Mouse (Mus musculus) adrenal gland, adult 18-20 months (tissue): ENCODE data around the gene H13. TPM values are rescaled to one million over a fixed set of nuclear protein-coding genes. Genes with fewer than 3 reads are reported as not detected.

Experiments
- DNase-seq, 2 experiments: peaks; one replicate each; pipeline ENCODE4 v3.0.0; 2021 to 2022; ENCODE audit warnings: low spot score in 2 of 2
- total RNA-seq, 2 experiments: library from RNA; stranded (reverse); gene quantifications; 1 replicate in 1 of 2; 2 replicates in 1 of 2; pipeline ENCODE4 v1.2.3; 2021

H13 gene
- total RNA-seq, 2 experiments from 2014 or later: 151 to 170 TPM

DNA sequence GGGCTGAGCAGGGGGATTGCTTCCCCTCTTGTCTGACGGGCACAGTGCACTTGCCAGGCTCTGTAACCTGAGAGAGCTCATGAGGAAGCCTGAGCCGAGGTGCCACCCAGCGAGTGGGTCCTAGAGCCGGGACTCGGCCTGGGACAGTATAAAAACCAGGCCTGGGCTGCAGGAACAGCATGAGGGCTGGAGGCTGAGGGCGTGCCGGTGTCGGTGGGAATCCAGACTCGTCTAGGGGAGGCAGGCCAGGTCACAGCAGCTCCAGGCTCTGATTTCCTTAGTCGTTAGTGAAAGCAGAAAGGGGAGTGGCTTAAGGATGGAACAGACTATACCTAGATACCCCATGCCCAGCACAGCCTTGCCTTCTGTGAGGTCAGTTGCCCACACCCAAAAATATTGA, 26.8 kb downstream of the H13 start:
- DNase-seq: no peak

DNA sequence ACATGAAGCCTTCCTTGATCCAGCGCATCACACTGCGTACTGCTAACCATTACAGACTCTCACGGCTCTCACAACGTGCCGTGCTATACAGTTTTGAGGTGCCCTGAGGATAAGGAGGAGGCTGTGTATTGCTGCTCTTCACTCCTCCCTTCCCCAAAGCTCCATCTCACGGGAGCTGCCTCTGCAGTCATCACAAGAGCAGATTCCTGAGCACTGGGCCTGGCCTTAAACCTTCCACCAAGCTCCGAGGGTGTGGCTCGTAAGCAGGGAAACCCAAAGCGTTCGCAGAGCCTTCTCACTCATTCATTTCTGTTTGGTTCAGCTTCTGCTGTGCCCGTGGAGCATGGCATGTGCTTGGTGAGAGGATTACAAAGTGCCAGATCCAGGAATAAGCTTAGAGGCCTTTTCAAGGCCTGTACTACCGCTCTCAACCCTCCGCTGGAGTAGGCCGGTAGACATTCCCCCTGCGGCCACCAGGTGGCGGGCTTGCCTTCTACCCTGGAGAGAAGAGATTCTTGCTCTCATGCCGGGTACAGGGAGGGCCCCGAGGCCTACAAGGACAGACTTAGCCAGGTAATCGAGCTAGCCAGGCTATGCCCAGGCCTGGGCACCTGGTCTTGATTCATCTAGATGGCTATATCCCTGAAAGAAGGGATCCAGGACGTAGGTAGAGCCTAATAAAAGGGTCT, 27.4 kb downstream of the H13 start:
- peak; percentile 93 to 95 for DNase-seq

DNA sequence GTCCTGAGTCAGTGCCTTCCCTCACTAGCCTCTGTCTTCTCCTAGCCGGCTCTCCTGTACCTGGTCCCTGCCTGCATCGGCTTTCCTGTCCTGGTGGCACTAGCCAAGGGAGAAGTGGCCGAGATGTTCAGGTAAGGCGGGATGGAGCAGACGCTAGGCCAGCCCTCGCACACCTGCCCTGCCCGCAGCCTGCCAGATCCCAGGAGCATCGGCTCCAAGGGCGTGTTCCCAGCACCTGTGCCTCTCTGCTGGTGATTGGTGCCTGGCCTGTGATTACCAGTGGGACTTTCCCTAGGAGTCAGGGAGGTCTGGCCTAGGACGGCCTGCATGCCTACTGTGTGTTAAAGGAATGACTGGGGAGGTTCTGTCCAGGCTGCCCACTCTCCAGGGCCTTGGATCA, 30.9 kb downstream of the H13 start:
- no peak for DNase-seq

DNA sequence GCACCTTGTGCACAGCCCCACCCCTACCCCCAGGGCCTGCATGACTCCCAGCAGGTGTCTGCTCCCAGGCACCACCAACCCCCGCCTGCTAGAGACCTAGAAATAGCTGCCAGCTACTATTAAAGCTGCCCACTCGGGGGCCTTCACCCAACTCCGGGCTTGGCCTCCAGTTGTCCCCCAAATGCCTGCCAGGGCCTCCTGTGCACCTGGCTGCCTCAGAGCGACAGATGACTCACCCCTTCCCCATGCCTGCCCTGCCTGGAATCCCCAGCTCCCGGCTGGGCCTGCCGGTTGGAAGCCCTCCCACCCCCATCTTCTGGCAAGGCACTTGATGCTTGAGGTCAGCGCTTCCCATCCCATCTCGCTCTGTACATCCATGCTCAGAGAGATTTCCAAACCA, 31.5 kb downstream of the H13 start:
- no peak for DNase-seq

GRCm38 (mm10) chr2:152703596-152704255, 34.5 kb downstream of the H13 start:
- no peak for DNase-seq

GRCm38 (mm10) chr2:152704256-152704605, 35.0 kb downstream of the H13 start:
- no peak for DNase-seq

DNA sequence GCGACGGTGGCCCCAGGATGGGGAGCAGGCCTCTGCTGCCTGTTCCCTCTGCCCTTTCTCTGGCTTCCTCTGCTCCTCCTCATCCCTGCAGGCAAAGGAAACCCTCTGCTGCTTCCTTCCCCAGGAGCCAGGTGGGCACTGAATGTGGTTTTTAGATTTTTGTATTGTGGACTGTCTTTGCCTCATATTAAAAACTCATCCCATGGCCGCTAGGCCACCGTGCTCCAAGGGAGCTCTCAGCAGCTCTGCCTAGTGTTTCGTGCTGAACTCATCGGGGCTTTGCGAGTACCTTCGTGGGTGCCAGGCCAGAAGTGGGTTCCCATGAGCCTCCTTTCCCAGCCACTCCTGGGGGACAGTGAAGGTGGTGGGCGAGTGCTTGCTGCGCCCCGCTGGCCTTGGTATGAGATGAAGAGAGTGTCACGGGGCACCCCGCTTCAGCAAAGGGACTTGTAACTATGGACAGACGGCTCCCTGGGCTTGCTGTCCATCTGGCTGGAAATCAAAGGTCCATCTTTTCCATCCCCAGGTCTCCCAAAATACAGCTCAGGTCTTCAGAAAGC, 35.6 kb downstream of the H13 start:
- no peak for DNase-seq

GRCm38 (mm10) chr2:152705993-152706571, 36.8 kb downstream of the H13 start:
- peak in 1 of 2 experiments; percentile 60 for DNase-seq

DNA sequence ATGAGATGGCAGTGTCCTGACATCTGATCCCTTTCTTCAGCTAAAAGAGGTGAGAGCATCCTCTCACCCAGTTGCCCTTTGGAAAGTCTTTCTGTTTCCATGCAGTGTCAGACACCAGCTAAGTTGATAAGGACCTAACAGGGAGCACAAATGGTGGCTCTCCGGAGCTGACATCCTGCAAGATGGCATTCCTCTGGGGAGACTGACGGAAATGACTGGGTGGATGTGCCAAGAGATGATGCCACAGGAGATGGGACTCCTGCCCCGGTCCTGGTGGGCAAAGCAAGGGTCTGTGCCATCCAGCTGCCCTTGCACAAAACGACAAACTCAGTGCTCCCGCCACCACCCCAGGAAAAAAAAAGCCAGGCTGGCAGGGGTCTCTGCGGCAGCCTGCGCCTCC, 37.9 kb downstream of the H13 start:
- no peak for DNase-seq

DNA sequence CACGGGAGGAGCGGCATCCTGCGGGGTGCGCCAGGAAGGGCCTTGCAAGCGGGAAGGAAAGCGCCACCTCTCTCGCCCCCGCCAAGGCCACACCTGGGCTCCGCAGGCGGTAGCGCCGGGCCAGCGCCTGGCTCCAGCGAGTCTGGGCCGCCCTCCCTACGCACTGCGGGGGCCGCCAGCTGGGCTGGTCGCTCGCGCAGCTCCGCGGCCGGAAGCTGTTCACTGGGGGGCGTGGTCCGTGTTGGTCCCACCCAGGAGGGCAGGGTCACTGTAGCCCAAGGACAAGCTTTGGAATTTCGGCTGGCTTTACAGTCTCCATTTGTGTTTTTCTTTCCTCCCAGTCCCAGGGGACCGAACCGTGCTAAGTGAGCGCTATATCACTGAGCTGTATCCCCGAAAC, 38.4 kb downstream of the H13 start:
- DNase-seq: peak; percentile 86 to 88

DNA sequence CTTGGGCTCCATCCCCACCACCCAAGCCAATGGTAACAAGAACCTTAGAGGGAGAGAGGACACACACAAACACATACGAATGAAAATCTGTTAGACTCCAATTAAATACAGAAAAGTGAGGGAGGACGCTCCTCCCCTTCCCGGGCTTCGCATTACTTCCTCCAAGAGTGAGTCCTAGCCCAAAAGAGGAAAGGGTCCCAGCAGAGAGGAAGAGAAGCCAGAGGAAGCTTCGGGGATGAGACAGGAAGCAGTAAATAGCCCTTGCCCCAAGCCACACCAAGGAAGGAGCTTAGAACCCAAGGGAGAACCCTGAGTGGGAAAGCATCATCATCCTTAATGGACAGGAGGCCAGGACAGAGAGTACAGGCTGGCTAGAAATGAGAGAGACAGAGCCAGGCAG, 39.8 kb downstream of the H13 start:
- no peak for DNase-seq

- DNase-seq: no peak
Observed at GRCm38 (mm10) chr2:152716241-152716772, 47.0 kb downstream of the H13 start.

- no peak for DNase-seq
Observed at GRCm38 (mm10) chr2:152717652-152718051, 48.4 kb downstream of the H13 start.

DNA sequence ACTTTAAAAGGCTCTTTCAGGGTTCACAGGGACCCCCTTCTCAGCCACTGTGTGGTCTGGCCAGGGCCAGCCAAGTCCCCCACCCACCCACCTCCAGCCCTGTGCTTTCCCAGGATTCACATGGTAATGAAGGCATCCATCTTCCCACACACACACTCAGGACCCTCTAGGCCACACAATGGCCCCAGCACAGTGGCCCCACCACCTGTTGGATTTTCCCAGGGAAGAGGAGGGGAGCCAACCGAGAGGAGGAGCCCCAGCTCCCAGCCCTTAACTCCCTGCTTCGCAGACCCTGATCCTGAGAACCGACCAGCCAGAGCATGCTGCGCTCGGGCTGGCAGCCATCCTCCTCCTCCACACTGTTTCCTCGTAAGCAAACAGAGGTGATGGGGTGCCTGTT, 48.8 kb downstream of the H13 start:
- no peak for DNase-seq

GRCm38 (mm10) chr2:152723651-152724331, 54.5 kb downstream of the H13 start:
- DNase-seq: peak in 1 of 2 experiments; percentile 60

DNA sequence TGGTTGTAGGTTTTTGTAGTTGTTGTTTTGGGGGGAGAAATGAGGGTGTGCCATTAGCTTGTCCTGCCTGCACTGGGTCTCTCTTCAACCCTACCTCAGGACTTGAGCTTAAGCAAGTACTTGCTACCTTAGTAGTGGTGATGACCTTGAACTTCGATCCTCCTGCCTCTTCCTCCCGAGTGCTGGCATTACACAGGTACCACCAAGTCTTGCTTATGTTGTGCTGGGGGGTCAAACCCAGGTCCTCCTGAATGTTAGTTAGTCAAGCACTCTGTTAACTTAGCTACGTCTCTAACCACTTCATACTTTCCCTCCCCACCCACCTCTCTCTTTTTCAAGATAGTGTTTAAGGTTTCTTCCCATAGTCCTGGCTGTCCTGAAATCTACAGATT, 55.1 kb downstream of the H13 start:
- DNase-seq: no peak

DNA sequence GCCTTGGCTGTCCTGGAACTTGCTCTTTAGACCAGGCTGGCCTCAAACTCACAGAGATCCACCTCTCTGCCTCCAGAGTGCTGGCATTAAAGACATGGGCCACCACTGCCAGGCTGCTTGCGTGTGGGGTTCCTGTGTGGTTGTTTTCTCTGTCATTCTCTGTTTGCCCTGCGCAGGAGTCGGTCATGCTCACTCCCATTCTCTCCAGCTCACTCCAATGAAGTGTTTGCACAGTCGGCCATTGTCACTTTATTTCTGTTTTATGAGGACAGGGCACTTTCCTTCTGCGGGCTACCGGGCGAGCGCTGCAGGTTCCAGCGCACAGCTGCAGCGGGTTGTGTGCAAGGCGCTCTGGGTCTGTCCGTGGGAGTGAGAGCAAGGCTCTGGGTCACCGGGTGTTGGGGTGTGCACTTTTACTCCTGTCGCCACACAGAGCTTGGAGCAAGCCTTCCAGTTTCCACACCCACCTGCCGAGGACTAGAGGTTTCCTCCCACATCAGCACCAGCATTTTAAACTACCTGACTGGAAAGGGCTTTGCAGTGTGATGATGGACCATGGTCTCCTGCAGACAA, 56.0 kb downstream of the H13 start:
- DNase-seq: no peak

DNA sequence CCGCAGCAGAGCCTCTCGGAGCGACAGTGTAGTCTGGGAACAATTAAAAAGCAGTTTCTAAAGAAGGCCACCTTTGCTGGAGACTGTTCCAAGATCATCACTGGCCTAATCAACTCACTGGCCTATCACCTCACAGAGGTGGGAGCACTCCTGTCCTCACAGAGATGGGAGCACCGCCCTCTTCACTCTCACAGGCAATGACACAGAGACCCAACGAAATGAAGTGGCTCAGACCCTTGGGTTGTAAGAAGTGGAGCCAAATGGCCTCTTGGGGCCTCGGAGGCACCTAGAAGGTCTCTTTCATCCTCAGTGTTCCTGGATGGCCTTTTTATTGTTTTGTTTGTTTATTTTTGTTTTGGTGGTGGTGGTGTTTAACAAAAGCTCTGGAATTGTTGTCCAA, 57.0 kb downstream of the H13 start:
- no peak for DNase-seq

DNA sequence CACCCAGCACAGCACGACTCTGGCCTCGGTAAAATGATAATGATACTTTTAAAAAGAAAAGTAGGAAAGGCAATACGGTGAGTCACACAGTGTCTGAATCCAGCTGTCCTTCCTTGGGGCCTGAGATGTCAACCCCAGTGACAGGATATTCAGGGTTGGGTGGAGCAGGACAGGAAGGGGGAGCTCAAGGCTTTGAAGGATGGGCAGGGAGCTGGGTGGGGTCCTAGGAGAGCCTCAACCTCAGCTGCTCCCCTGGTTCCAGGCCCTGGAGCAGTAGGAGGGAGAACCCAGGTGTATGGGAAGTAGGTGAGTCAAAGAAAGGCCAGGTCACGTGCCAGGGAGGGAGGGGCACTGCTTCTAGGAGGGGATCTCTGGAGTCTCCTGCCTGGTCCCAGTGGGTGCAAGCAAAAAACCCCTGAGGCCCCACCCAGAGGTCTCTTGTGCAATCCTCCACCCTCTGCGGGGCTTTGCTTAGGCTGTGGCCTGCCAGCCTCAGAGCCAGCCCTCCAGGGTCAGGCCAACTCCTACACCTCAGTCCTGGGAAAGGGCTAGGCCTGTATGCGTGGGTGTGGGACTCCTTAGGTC, 57.6 kb downstream of the H13 start:
- DNase-seq: no peak

DNA sequence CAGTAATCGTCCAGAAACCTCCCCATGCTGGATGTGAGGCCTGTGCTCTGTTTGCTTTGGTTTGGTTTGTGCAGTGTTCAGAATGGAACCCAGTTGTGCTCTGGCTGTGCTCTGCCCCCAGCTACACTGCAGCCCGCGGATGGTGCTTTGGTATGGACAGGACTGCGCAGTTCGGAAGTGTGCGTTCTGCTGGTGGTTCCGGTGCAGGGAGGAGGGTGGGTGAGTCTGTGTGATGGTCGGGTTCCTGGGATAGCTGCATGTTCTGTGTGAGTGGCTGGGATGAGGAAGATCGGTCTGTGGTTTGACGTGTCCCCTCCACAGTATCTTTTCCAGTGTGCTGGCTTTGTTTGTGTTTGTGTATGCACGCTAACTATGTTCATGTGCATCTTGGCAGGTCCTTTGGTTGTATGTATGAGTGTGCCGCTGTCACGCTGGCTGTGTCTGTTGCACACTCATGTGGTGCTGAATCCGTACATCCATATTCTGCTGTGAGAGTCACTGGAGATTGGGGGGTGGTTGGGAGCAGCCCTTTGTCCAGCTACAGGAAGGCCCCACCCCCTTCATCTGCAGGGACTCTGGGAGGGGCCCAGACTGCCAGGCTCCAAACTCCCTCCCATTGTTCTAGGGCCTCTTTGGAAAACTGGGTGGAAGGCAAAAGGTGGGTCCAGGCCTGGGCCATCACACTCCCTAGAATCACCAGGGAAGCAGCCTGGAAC, 58.7 kb downstream of the H13 start:
- no peak for DNase-seq
